Mouse (Mus musculus): ENCODE measurements around the gene Hsd3b5.
"Not testable (repeated sequence)": the region's sequence is repeated elsewhere in the genome, so short reads cannot be mapped to it uniquely, and the experiment has no call there.

- not testable (repeated sequence) for TF ChIP-seq MAFK (IDR thresholded peaks at IDR 0.05; ENCODE audit: insufficient read depth, low read depth, low read length); ZNF384 (IDR thresholded peaks at IDR 0.05; ENCODE audit: low read depth, low read length); CHD2 (IDR thresholded peaks at IDR 0.05; ENCODE audit: low read depth, low read length); HCFC1 (IDR thresholded peaks at IDR 0.05; ENCODE audit: borderline replicate concordance, insufficient read depth, low read length); ZC3H11A (IDR thresholded peaks at IDR 0.05; ENCODE audit: borderline replicate concordance, low read depth, low read length)
Observed at GRCm38 (mm10) chr3:98581024-98581423, 49.0 kb downstream of the Hsd3b5 start.
